Comparison of ENCODE assay signal across 8 mouse cellular contexts in genomic region chr17:35257824-35258491, GRCm38 (mm10). TPM values are rescaled to one million over a fixed set of nuclear protein-coding genes. Genes with fewer than 3 reads are reported as not detected.
A peak's percentile ranks its signal among the peaks of the same experiment; 100 is the strongest.
DNase-seq lines count a peak whose midpoint lies in the region; ATAC-seq and TF ChIP-seq lines count a peak whose summit lies in the region.

No protein-coding gene starts in this region.

- TF ChIP-seq EP300 in lung, postnatal 0 days (IDR thresholded peaks at IDR 0.05): peak; percentile 46; the same call in 1 of the 2 replicates

- H3K4me3 ChIP-seq in hindbrain, embryonic 11.5 days (ENCODE audit: low read depth, low read length): peak overlapping the region; percentile 16; the same call in 1 of the 2 replicates
- peak overlapping the region; percentile 27 for H3K4me3 ChIP-seq in lung, postnatal 0 days (ENCODE audit: low read depth, low read length)

- DNase-seq in MN1 (ENCODE audit: low spot score): peak; percentile 97
- DNase-seq in cerebellum, postnatal 10 days: peak; percentile 96 to 98
- peak; percentile 84 to 89 for DNase-seq in frontal cortex, postnatal 10 days (ENCODE audit: low spot score in 2 of 2)
- DNase-seq in hindbrain, embryonic 11.5 days (ENCODE audit: low spot score): peak; percentile 94
- DNase-seq in layer of hippocampus, postnatal 10 days (ENCODE audit: low spot score in 2 of 2): peak; percentile 95 to 97
- peak; percentile 96 for DNase-seq in lung, postnatal 0 days (ENCODE audit: low spot score)
- peak; percentile 67 for DNase-seq in ovary, postnatal 10 days (ENCODE audit: low spot score)
- DNase-seq in thymus, postnatal 0 days (ENCODE audit: low spot score): peak; percentile 94

- no peaks in the 10 kb centered on the region for H3K4me1 ChIP-seq in hindbrain, embryonic 11.5 days (replicated peaks; ENCODE audit: control insufficient read depth, insufficient read depth, low read length)
- no peaks in the 10 kb centered on the region; the same call in 1 of the 2 replicates for H3K4me1 ChIP-seq in lung, postnatal 0 days (ENCODE audit: insufficient read depth, low read depth, low read length)

- H3K27me3 ChIP-seq in hindbrain, embryonic 11.5 days (ENCODE audit: control insufficient read depth, insufficient read depth, low read length): no peaks in the 10 kb centered on the region; the same call in 1 of the 2 replicates
- H3K27me3 ChIP-seq in lung, postnatal 0 days (replicated peaks; ENCODE audit: insufficient read depth, low read length): no peaks in the 10 kb centered on the region

- H3K27ac ChIP-seq in hindbrain, embryonic 11.5 days (ENCODE audit: low read depth, low read length): no peak overlapping the region
- 0 out of 2 replicates have a peak overlapping the region, but pooled peaks have one; percentile 32 for H3K27ac ChIP-seq in lung, postnatal 0 days (ENCODE audit: low read length)

- no peaks in the 10 kb centered on the region for H3K9me3 ChIP-seq in hindbrain, embryonic 11.5 days (ENCODE audit: control insufficient read depth, low read length)
- no peaks in the 10 kb centered on the region for H3K9me3 ChIP-seq in lung, postnatal 0 days (ENCODE audit: low read length)

- peak; percentile 95 for TF ChIP-seq CTCF in lung, postnatal 0 days (IDR thresholded peaks at IDR 0.05)

- 18% methylated on average over 17 of the region's 17 CpGs for WGBS in hindbrain, embryonic 11.5 days
- WGBS in lung, postnatal 0 days: 11% methylated on average over 17 of the region's 17 CpGs

- H3K4me2 ChIP-seq in hindbrain, embryonic 11.5 days (replicated peaks; ENCODE audit: low read depth, low read length): 0 out of 2 replicates have a peak overlapping the region, but pooled peaks have one; percentile 28
- peak overlapping the region; percentile 56 for H3K4me2 ChIP-seq in lung, postnatal 0 days (replicated peaks; ENCODE audit: low read depth, low read length)

- ATAC-seq in hindbrain, embryonic 11.5 days (ENCODE audit: low FRiP score): no peak
- peak; percentile 38 for ATAC-seq in lung, postnatal 0 days

- H3K36me3 ChIP-seq in hindbrain, embryonic 11.5 days (ENCODE audit: control insufficient read depth, insufficient read depth, low read length): no peaks in the 10 kb centered on the region; the same call in none of the 2 replicates
- peaks cover 8% of the 10 kb centered on the region; the same call in 1 of the 2 replicates for H3K36me3 ChIP-seq in lung, postnatal 0 days (ENCODE audit: insufficient read depth, low read length)

- H3K9ac ChIP-seq in hindbrain, embryonic 11.5 days (ENCODE audit: low read depth, low read length): no peak overlapping the region
- H3K9ac ChIP-seq in lung, postnatal 0 days (replicated peaks; ENCODE audit: low read depth): 0 out of 2 replicates have a peak overlapping the region, but pooled peaks have one; percentile 32

RNA-seq across cellular contexts. Expression of gene H2-D1, which starts 4.6 kb away (rescaled TPM):
- polyA plus RNA-seq in hindbrain, embryonic 11.5 days (2014; fragmentation: Nextera tagmentation; extraction: Ambion mirVana): 42.9 and 43.2 TPM in 2 replicates
- 10 to 100 TPM; 15.2 to 17.5 TPM for total RNA-seq in layer of hippocampus, postnatal 10 days (2021)
- polyA plus RNA-seq in lung, postnatal 0 days (2015; fragmentation: Nextera tagmentation; extraction: Ambion mirVana): 530 and 579 TPM in 2 replicates
- 441 and 555 TPM in 2 replicates for polyA plus RNA-seq in thymus, postnatal 0 days (2015; fragmentation: Nextera tagmentation; extraction: Ambion mirVana)

RNA-seq across cellular contexts. Expression of gene Ddx39b, which starts 16.4 kb away (rescaled TPM):
- polyA plus RNA-seq in hindbrain, embryonic 11.5 days (2014; fragmentation: Nextera tagmentation; extraction: Ambion mirVana): 633 and 640 TPM in 2 replicates
- total RNA-seq in layer of hippocampus, postnatal 10 days (2021): 100 to 1,000 TPM; 257 to 272 TPM
- polyA plus RNA-seq in lung, postnatal 0 days (2015; fragmentation: Nextera tagmentation; extraction: Ambion mirVana): 161 and 170 TPM in 2 replicates
- polyA plus RNA-seq in thymus, postnatal 0 days (2015; fragmentation: Nextera tagmentation; extraction: Ambion mirVana): 423 and 446 TPM in 2 replicates

RNA-seq across cellular contexts. Expression of gene Nfkbil1, which starts 22.4 kb away (rescaled TPM):
- 2.3 and 3.7 TPM in 2 replicates for polyA plus RNA-seq in hindbrain, embryonic 11.5 days (2014; fragmentation: Nextera tagmentation; extraction: Ambion mirVana)
- 10 to 100 TPM; 14.2 to 15.5 TPM for total RNA-seq in layer of hippocampus, postnatal 10 days (2021)
- polyA plus RNA-seq in lung, postnatal 0 days (2015; fragmentation: Nextera tagmentation; extraction: Ambion mirVana): 11.2 and 12.2 TPM in 2 replicates
- 14.0 and 16.8 TPM in 2 replicates for polyA plus RNA-seq in thymus, postnatal 0 days (2015; fragmentation: Nextera tagmentation; extraction: Ambion mirVana)

RNA-seq across cellular contexts. Expression of gene Atp6v1g2, which starts 24.5 kb away (rescaled TPM):
- polyA plus RNA-seq in hindbrain, embryonic 11.5 days (2014; fragmentation: Nextera tagmentation; extraction: Ambion mirVana): 14.7 and 16.8 TPM in 2 replicates
- total RNA-seq in layer of hippocampus, postnatal 10 days (2021): 100 to 1,000 TPM; 310 to 356 TPM
- polyA plus RNA-seq in lung, postnatal 0 days (2015; fragmentation: Nextera tagmentation; extraction: Ambion mirVana): 4.7 and 6.1 TPM in 2 replicates
- polyA plus RNA-seq in thymus, postnatal 0 days (2015; fragmentation: Nextera tagmentation; extraction: Ambion mirVana): 1.3 and 1.8 TPM in 2 replicates

RNA-seq across cellular contexts. Expression of gene Gm16181, which starts 37.3 kb away (rescaled TPM):
- polyA plus RNA-seq in hindbrain, embryonic 11.5 days (2014; fragmentation: Nextera tagmentation; extraction: Ambion mirVana): 0.36 and 0.43 TPM in 2 replicates
- total RNA-seq in layer of hippocampus, postnatal 10 days (2021): not detected
- polyA plus RNA-seq in lung, postnatal 0 days (2015; fragmentation: Nextera tagmentation; extraction: Ambion mirVana): 0.60 TPM in 1 of 2 replicates, not detected in the other
- polyA plus RNA-seq in thymus, postnatal 0 days (2015; fragmentation: Nextera tagmentation; extraction: Ambion mirVana): 0.26 and 0.69 TPM in 2 replicates
